Mouse (Mus musculus) C2C12 (cell line): Measurements from ENCODE around the gene Eno2. TPM values are rescaled to one million over a fixed set of nuclear protein-coding genes. Genes with fewer than 3 reads are reported as not detected.
A peak's percentile ranks its signal among the peaks of the same experiment; 100 is the strongest.

Experiments
- H3K27me3 ChIP-seq: one replicate; pipeline ENCODE4 v1.6.1; 2011; ENCODE audit not compliant: control insufficient read depth, insufficient read depth, insufficient read length
- H3K36me3 ChIP-seq: one replicate; pipeline ENCODE4 v1.6.1; 2011; ENCODE audit not compliant: control insufficient read depth, insufficient read depth
- H3K4me3 ChIP-seq: one replicate; pipeline ENCODE4 v1.5.1; 2011; ENCODE audit warnings: mild to moderate bottlenecking, control low read depth; ENCODE audit not compliant: poor library complexity, insufficient read depth, severe bottlenecking
- H3K79me2 ChIP-seq: one replicate; pipeline ENCODE4 v1.6.1; 2011; ENCODE audit not compliant: control insufficient read depth, insufficient read depth
- H3K79me3 ChIP-seq: one replicate; pipeline ENCODE4 v1.6.1; 2011; ENCODE audit warnings: low read depth, control low read depth
- H3ac ChIP-seq: one replicate; pipeline ENCODE3; 2011; ENCODE audit warnings: low read depth; ENCODE audit not compliant: control insufficient read depth, insufficient read length
- CEBPB ChIP-seq: IDR thresholded peaks from one replicate; pipeline ENCODE4 v1.6.1; 2011; ENCODE audit warnings: low read depth, mild to moderate bottlenecking, control low read depth, moderate library complexity
- CTCF ChIP-seq: IDR thresholded peaks from one replicate; pipeline ENCODE4 v1.5.1; 2011; ENCODE audit not compliant: control insufficient read depth, insufficient read depth, insufficient read length
- FOSL1 ChIP-seq: IDR thresholded peaks from one replicate; pipeline ENCODE4 v1.8.0; 2011; ENCODE audit warnings: mild to moderate bottlenecking, low read length; ENCODE audit not compliant: poor library complexity, insufficient read depth, severe bottlenecking
- MAX ChIP-seq: IDR thresholded peaks from one replicate; pipeline ENCODE4 v1.6.1; 2011; ENCODE audit warnings: mild to moderate bottlenecking, control low read depth
- MYOD1 ChIP-seq: IDR thresholded peaks from one replicate; pipeline ENCODE4 v1.6.1; 2011; ENCODE audit warnings: low read depth; ENCODE audit not compliant: control insufficient read depth, insufficient read length
- MYOG ChIP-seq: IDR thresholded peaks from one replicate; pipeline ENCODE4 v1.6.1; 2011; ENCODE audit not compliant: control insufficient read depth, insufficient read length; ENCODE audit errors: extremely low read depth
- USF1 ChIP-seq: IDR thresholded peaks from one replicate; pipeline ENCODE4 v1.6.1; 2011; ENCODE audit warnings: low read depth, mild to moderate bottlenecking, control low read depth, moderate library complexity
- long read RNA-seq, 2 experiments: library from polyadenylated mRNA; unstranded; transcript quantifications; one replicate each; pipeline ENCODE4 v2.0.0; 2019 to 2020
- polyA plus RNA-seq: library from polyadenylated mRNA; unstranded; fragments of >200 nt; fragmentation: generic; extraction: Trizol; gene quantifications from one replicate; pipeline ENCODE4 v1.2.1, GENCODE M21; 2012; ENCODE audit warnings: missing spikeins

Gene Eno2
- polyA plus RNA-seq, result 5.5 TPM
- long read RNA-seq, experiment 1, transcript Eno2-201 (12 exons, 2,795 nt), result major isoform, 5 of 12 reads
- long read RNA-seq, experiment 1, partial matches to known transcripts, result 0 of 12 reads
- long read RNA-seq, experiment 1, other reads (novel, unspliced or antisense), result 5 of 12 reads
- long read RNA-seq, experiment 2, partial matches to known transcripts, result 0 of 8 reads
- long read RNA-seq, experiment 2, other reads (novel, unspliced or antisense), result 5 of 8 reads

DNA sequence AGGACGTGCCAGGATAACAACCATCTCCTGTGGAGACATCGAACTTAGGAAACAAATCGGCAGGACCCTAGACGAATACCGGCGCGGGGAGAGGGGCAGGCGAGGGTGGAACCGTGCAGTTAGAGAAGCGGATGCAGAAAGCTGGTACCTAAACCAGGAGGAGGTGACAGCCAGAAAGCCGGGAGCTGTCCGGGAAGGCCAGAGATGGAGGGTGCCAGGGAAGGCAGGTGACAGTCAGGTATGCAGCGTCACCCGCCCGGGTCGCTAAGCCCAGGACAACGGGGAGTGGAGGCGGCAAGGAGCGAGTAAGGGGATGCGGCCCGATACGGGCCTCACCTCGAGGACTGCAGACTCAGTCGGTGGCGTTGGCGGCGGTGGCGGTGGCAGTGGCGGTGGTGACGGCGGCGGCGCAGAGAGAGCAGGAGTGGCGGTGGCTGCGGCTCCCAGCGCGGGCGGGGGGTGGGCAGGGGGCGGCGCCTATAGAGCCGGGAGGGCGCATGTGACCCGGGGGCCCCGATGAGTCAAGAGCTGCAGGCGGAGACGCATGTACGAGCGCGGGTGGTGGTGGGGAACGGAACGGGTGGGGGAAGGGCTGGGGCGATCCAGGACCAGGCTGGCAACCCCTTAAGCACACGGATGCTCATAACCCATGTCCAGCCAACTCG, at the start of gene Eno2:
Gene Eno2, minus strand, starts transcription at position 573 of the 665 bp plus-strand sequence.
- H3K4me3 ChIP-seq, result peak within 1 kb of the TSS; percentile 29
- no peaks in the 10 kb centered on the region for H3K79me2 ChIP-seq
- H3K27me3 ChIP-seq, result no peaks in the 10 kb centered on the region
- H3ac ChIP-seq, result peak within 1 kb of the TSS; percentile 66
- no peaks in the 10 kb centered on the region for H3K36me3 ChIP-seq
- no peaks in the 10 kb centered on the region for H3K79me3 ChIP-seq
- TF ChIP-seq FOSL1 (no peak), CTCF (no peak), MYOG (no peak), MYOD1 (no peak), USF1 (no peak), MAX (no peak), CEBPB (no peak)

DNA sequence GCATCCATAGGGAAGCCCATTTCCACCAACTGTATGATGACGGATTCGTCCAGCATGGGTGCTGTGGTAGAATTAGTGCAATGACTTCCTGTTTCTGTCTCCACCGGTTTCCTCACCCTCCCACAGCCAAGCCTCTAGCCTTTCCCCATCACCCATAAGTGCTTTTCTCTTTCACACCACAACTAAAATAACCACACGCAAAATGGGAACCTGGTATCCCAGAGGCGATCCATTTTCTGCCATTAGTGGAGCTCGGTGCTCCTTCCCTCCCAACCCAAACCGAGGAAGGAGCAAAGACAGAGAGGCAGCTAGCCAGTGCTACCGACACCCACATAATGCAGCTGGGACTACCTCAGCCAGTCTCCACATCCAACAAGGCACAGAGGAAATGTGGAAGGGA, 48.5 kb upstream of the Eno2 start:
- Histone ChIP-seq H3K36me3 (peaks cover 77% of the 10 kb centered on the region), H3K79me3 (peaks cover 8% of the 10 kb centered on the region), H3K4me3 (no peak overlapping the region), H3K27me3 (no peaks in the 10 kb centered on the region), H3K79me2 (peaks cover 10% of the 10 kb centered on the region), H3ac (no peak overlapping the region)
- no peak for TF ChIP-seq MAX
- no peak for TF ChIP-seq FOSL1
- no peak for TF ChIP-seq MYOG
- no peak for TF ChIP-seq CTCF
- no peak for TF ChIP-seq CEBPB
- TF ChIP-seq USF1, result no peak
- TF ChIP-seq MYOD1, result no peak

DNA sequence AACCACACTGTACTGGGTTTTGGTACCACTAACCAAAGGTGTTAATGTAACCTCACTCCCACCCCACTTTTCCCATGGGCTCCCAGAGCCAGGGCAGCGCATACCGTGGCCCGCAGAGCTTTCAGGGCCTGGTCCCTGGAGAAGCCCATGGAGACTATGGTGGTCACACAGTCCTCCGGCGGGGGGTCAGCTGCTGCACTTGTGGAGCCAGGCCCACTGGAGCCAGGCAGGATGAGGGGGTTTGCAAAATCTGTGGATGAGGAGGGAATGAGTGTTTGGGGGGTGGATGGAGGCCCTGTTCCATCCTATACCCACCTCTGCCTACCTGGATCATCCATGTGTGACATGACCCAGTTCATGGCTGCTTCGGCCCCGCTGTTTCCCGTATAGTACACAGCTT, 48.1 kb upstream of the Eno2 start:
- Histone ChIP-seq H3K27me3 (no peaks in the 10 kb centered on the region), H3K79me3 (peaks cover 12% of the 10 kb centered on the region), H3K79me2 (peaks cover 14% of the 10 kb centered on the region), H3ac (no peak overlapping the region), H3K36me3 (peaks cover 75% of the 10 kb centered on the region), H3K4me3 (no peak overlapping the region)
- no peak for TF ChIP-seq CEBPB
- TF ChIP-seq CTCF, result no peak
- TF ChIP-seq MAX, result no peak
- TF ChIP-seq MYOG, result no peak
- no peak for TF ChIP-seq MYOD1
- no peak for TF ChIP-seq FOSL1
- TF ChIP-seq USF1, result no peak

DNA sequence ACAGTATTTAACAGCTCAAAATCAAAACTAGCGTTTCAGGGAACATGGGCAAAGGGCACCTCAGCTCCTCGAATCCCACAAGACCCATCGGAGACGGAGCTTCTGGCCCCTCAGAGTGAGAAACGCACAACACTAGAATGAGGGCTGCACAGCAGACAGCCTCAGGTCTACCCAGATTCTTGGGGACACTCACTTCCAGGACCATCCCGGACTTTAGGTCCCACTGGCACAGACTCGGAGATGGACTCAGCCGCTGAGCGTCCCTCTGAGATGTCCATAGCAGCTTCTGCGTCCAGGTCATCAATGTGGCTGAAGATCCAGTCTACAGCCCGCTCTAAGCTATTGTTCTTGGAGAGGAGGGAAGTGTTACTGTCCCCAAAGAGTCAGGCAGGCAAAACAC, 47.7 kb upstream of the Eno2 start:
- Histone ChIP-seq H3K4me3 (no peak overlapping the region), H3ac (no peak overlapping the region), H3K79me3 (peaks cover 16% of the 10 kb centered on the region), H3K36me3 (peaks cover 75% of the 10 kb centered on the region), H3K27me3 (no peaks in the 10 kb centered on the region), H3K79me2 (peaks cover 19% of the 10 kb centered on the region)
- TF ChIP-seq MAX (no peak), CTCF (no peak), MYOD1 (no peak), FOSL1 (no peak), CEBPB (no peak), MYOG (no peak), USF1 (no peak)

DNA sequence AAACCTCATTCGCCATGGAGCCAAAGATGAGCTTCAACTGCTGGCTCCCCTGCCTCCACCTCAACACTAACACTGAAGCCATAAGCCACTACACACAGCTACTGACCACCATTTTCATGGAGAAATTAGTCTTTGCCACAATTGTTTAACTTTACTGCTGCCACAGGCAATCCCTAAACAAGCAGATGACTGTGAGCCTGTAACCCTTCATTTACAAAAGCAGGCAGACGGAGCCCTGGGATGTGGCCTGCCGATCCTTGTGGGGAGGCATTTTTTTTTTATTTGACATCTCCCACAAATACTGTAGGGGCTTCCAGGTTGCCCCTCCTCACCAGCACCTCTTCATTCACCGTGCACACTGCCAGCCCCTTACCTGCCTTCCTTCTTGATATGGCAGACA, 47.1 kb upstream of the Eno2 start:
- H3K36me3 ChIP-seq, result peaks cover 75% of the 10 kb centered on the region
- TF ChIP-seq CTCF, result no peak
- no peak for TF ChIP-seq MYOG
- no peak for TF ChIP-seq MAX
- no peak for TF ChIP-seq FOSL1
- TF ChIP-seq CEBPB, result no peak
- no peak for TF ChIP-seq MYOD1
- no peak for TF ChIP-seq USF1
- H3K4me3 ChIP-seq, result no peak overlapping the region

More for the DNA sequence above, 47.1 kb upstream of the Eno2 start:
- Histone ChIP-seq H3K79me3 (peaks cover 21% of the 10 kb centered on the region), H3K79me2 (peaks cover 24% of the 10 kb centered on the region), H3ac (no peak overlapping the region), H3K27me3 (no peaks in the 10 kb centered on the region)
